Mouse (Mus musculus): ENCODE measurements around the gene Gm20518. TPM values are rescaled to one million over a fixed set of nuclear protein-coding genes. Genes with fewer than 3 reads are reported as not detected.

Gm20518 gene
- polyA plus RNA-seq, 1 experiment, result 3.9 TPM

- no peak for DNase-seq (ENCODE audit: low read depth)
- no peak for TF ChIP-seq POLR2A (IDR thresholded peaks at IDR 0.05; ENCODE audit: borderline replicate concordance, extremely low read depth, insufficient read depth, insufficient read length, poor library complexity, severe bottlenecking)
- no peak for TF ChIP-seq CTCF (IDR thresholded peaks at IDR 0.05; ENCODE audit: borderline replicate concordance, extremely low read depth, insufficient read depth, insufficient read length)
These were observed 87.6 kb downstream of the Gm20518 start for GRCm38 (mm10) chr16:17803675-17804448.

GRCm38 (mm10) chr16:17802839-17803674 lies 88.4 kb downstream of the Gm20518 start:
- TF ChIP-seq POLR2A (IDR thresholded peaks at IDR 0.05; ENCODE audit: borderline replicate concordance, extremely low read depth, insufficient read depth, insufficient read length, poor library complexity, severe bottlenecking) (no peak), CTCF (IDR thresholded peaks at IDR 0.05; ENCODE audit: borderline replicate concordance, extremely low read depth, insufficient read depth, insufficient read length) (no peak)
- DNase-seq (ENCODE audit: low read depth), result peak; percentile 58

GRCm38 (mm10) chr16:17802456-17802838 lies 89.0 kb downstream of the Gm20518 start:
- DNase-seq (ENCODE audit: low read depth), result no peak
- TF ChIP-seq CTCF (IDR thresholded peaks at IDR 0.05; ENCODE audit: borderline replicate concordance, extremely low read depth, insufficient read depth, insufficient read length) (no peak), POLR2A (IDR thresholded peaks at IDR 0.05; ENCODE audit: borderline replicate concordance, extremely low read depth, insufficient read depth, insufficient read length, poor library complexity, severe bottlenecking) (no peak)

GRCm38 (mm10) chr16:17801777-17802455 lies 89.6 kb downstream of the Gm20518 start:
- TF ChIP-seq POLR2A (IDR thresholded peaks at IDR 0.05; ENCODE audit: borderline replicate concordance, extremely low read depth, insufficient read depth, insufficient read length, poor library complexity, severe bottlenecking) (no peak), CTCF (IDR thresholded peaks at IDR 0.05; ENCODE audit: borderline replicate concordance, extremely low read depth, insufficient read depth, insufficient read length) (no peak)
- DNase-seq (ENCODE audit: low read depth), result no peak

- DNase-seq (ENCODE audit: low read depth), result no peak
- TF ChIP-seq CTCF (IDR thresholded peaks at IDR 0.05; ENCODE audit: borderline replicate concordance, extremely low read depth, insufficient read depth, insufficient read length), result no peak
- TF ChIP-seq POLR2A (IDR thresholded peaks at IDR 0.05; ENCODE audit: borderline replicate concordance, extremely low read depth, insufficient read depth, insufficient read length, poor library complexity, severe bottlenecking), result no peak
These were observed 91.9 kb downstream of the Gm20518 start for GRCm38 (mm10) chr16:17799584-17799983.

GRCm38 (mm10) chr16:17798321-17799180 lies 92.9 kb downstream of the Gm20518 start:
- no peak for TF ChIP-seq POLR2A (IDR thresholded peaks at IDR 0.05; ENCODE audit: borderline replicate concordance, extremely low read depth, insufficient read depth, insufficient read length, poor library complexity, severe bottlenecking)
- TF ChIP-seq CTCF (IDR thresholded peaks at IDR 0.05; ENCODE audit: borderline replicate concordance, extremely low read depth, insufficient read depth, insufficient read length), result no peak
- no peak for DNase-seq (ENCODE audit: low read depth)

- DNase-seq (ENCODE audit: low read depth), result no peak
- TF ChIP-seq CTCF (IDR thresholded peaks at IDR 0.05; ENCODE audit: borderline replicate concordance, extremely low read depth, insufficient read depth, insufficient read length) (no peak), POLR2A (IDR thresholded peaks at IDR 0.05; ENCODE audit: borderline replicate concordance, extremely low read depth, insufficient read depth, insufficient read length, poor library complexity, severe bottlenecking) (no peak)
These were observed 93.6 kb downstream of the Gm20518 start for GRCm38 (mm10) chr16:17797812-17798311.

- no peak for DNase-seq (ENCODE audit: low read depth)
- no peak for TF ChIP-seq POLR2A (IDR thresholded peaks at IDR 0.05; ENCODE audit: borderline replicate concordance, extremely low read depth, insufficient read depth, insufficient read length, poor library complexity, severe bottlenecking)
- no peak for TF ChIP-seq CTCF (IDR thresholded peaks at IDR 0.05; ENCODE audit: borderline replicate concordance, extremely low read depth, insufficient read depth, insufficient read length)
These were observed 94.3 kb downstream of the Gm20518 start, which contains the start of gene Scarf2 for GRCm38 (mm10) chr16:17796971-17797811. Scarf2 (plus strand) TSS chr16:17797282.

GRCm38 (mm10) chr16:17796519-17796918 lies 95.0 kb downstream of the Gm20518 start:
- TF ChIP-seq CTCF (IDR thresholded peaks at IDR 0.05; ENCODE audit: borderline replicate concordance, extremely low read depth, insufficient read depth, insufficient read length), result no peak
- no peak for TF ChIP-seq POLR2A (IDR thresholded peaks at IDR 0.05; ENCODE audit: borderline replicate concordance, extremely low read depth, insufficient read depth, insufficient read length, poor library complexity, severe bottlenecking)
- DNase-seq (ENCODE audit: low read depth), result no peak
